Mouse (Mus musculus) hindbrain, embryonic 12.5 days (tissue): ENCODE results near the gene Sbno2. TPM values are rescaled to one million over a fixed set of nuclear protein-coding genes. Genes with fewer than 3 reads are reported as not detected.

Experiments used
- ATAC-seq: fragments of 200-750 bp; cut with Nextera tagmentation; 2 replicates; pipeline ENCODE4 v1.8.0; 2017; ENCODE audit warnings: moderate TSS enrichment; ENCODE audit not compliant: low FRiP score
- H3K27ac ChIP-seq: fragments of 300-500 bp; sonication (generic); 2 replicates; pipeline ENCODE4 v1.5.1; 2016; ENCODE audit warnings: mild to moderate bottlenecking
- H3K27me3 ChIP-seq: fragments of 300-500 bp; sonication (generic); 2 replicates; pipeline ENCODE4 v1.6.1; 2016; ENCODE audit warnings: mild to moderate bottlenecking
- H3K36me3 ChIP-seq: fragments of 300-500 bp; sonication (generic); 2 replicates; pipeline ENCODE4 v1.6.1; 2016; ENCODE audit warnings: mild to moderate bottlenecking
- H3K4me1 ChIP-seq: fragments of 300-500 bp; sonication (generic); 2 replicates; pipeline ENCODE4 v1.6.1; 2016
- H3K4me2 ChIP-seq: fragments of 300-500 bp; sonication (generic); replicated peaks from 2 replicates; pipeline ENCODE4 v1.6.1; 2016; ENCODE audit warnings: mild to moderate bottlenecking
- H3K4me3 ChIP-seq: fragments of 300-500 bp; sonication (generic); 2 replicates; pipeline ENCODE4 v1.5.1; 2016; ENCODE audit warnings: mild to moderate bottlenecking
- H3K9ac ChIP-seq: fragments of 300-500 bp; sonication (generic); 2 replicates; pipeline ENCODE4 v1.6.1; 2016; ENCODE audit warnings: mild to moderate bottlenecking, moderate library complexity
- H3K9me3 ChIP-seq: fragments of 300-500 bp; sonication (generic); replicated peaks from 2 replicates; pipeline ENCODE4 v1.6.1; 2016; ENCODE audit warnings: mild to moderate bottlenecking
- WGBS: fragments of 180-500 bp; shearing (Covaris S2); methylation state at CpG from one replicate; pipeline ENCODE4 v1.1.7; 2016; 5-methylcytosine and 5-hydroxymethylcytosine counted together
- polyA plus RNA-seq: library from polyadenylated mRNA; unstranded; fragments of >200 nt; fragmentation: Nextera tagmentation; extraction: Ambion mirVana; gene quantifications from 2 replicates; pipeline ENCODE4 v1.2.1, GENCODE M21; 2016

The Sbno2 gene
- polyA plus RNA-seq, 1 experiment from 2014 or later, result 15.1 TPM

DNA sequence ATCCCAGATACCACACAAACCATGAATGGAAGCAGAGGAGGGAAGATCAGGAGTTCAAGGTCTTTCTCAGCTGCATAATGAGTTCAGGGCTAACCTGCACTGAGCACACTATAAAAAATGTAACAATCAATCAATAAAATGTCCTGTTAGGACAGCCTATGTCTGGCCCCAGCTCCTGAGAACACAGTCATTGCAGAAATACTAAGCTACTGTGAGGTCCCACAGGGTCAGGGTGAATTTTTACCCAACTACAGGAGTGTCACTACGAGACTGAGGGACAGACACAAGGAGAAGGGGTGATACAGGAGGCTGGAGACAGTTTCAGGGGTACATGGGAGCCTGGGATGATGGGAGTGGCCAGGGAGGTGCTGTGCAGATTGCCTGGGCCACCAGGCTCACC is 27.0 kb downstream of the Sbno2 start:
- Histone ChIP-seq H3K27me3 (no peaks in the 10 kb centered on the region), H3K36me3 (peaks cover 53% of the 10 kb centered on the region), H3K9ac (no peak overlapping the region), H3K9me3 (no peaks in the 10 kb centered on the region), H3K4me3 (no peak overlapping the region), H3K27ac (no peak overlapping the region), H3K4me2 (no peak overlapping the region), H3K4me1 (peaks cover 14% of the 10 kb centered on the region)
- ATAC-seq, result no peak
- 93% methylated on average over 1 of the region's 1 CpGs for WGBS

DNA sequence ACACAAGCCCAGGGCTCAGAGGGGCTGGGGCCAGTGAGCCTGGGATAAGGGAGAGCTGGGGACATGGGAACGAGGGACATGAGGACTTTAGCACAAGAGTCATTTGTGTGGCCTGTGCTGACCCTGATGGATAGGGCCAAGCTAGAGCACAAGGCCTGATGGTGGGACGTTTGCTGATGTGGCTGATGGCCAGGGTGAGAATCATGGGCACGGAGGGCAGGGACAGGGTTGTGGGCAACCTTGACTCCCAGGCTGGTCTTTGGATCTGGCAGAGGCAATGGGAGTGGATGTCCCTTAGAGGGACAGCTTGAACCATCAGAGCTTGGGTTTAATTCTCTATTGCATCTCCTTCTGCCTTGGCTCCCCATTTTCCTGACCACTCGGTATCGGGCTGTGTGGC is 28.1 kb downstream of the Sbno2 start:
- no peak for ATAC-seq

DNA sequence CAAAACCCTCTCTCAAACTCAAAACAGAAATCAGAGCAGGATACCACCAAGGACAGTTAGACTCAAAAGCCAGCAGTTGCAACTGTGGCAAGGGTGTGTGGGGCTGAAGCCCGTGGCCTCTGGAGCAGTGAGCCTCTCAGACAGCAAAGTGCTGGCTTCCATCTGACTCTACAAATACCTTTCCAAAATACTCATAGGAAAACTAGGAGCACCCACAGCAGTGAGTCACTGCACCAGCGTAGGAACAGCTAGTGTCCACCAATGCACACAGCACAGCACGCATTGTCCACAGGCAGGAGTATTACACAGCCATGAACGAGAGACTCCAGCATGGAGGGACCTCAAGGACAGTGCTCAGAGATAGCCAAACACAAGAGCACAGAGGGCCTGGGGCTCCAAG is 29.0 kb downstream of the Sbno2 start:
- Histone ChIP-seq H3K4me3 (no peak overlapping the region), H3K9ac (no peak overlapping the region), H3K9me3 (no peaks in the 10 kb centered on the region), H3K36me3 (peaks cover 34% of the 10 kb centered on the region), H3K4me1 (peaks cover 15% of the 10 kb centered on the region), H3K27ac (no peak overlapping the region), H3K4me2 (no peak overlapping the region), H3K27me3 (no peaks in the 10 kb centered on the region)
- 93% methylated on average over 4 of the region's 4 CpGs for WGBS
- no peak for ATAC-seq

More for the DNA sequence above, 28.1 kb downstream of the Sbno2 start:
- Histone ChIP-seq H3K4me3 (no peak overlapping the region), H3K4me1 (peaks cover 14% of the 10 kb centered on the region), H3K36me3 (peaks cover 43% of the 10 kb centered on the region), H3K9me3 (no peaks in the 10 kb centered on the region), H3K27me3 (no peaks in the 10 kb centered on the region), H3K4me2 (no peak overlapping the region), H3K9ac (no peak overlapping the region), H3K27ac (no peak overlapping the region)
- 90% methylated on average over 5 of the region's 5 CpGs for WGBS

DNA sequence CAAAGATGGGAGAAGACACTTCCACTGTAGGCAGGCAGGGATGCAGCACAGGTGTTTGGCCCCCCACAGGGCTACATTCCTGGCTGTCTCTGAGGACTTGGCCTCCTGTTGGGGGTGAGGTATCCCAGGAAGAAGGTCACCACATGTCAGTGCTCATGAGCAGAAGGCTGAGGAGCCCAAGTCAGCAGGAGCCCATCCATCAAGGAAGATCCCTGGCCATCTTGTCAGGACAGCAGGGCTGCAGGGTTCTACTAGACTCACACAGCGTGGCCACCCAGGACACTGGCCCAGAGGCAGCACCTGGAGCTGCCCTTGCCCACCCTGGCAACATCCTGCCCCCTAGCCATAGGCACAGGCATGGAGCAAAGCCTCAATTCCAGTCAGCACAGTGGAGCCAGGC is 29.4 kb downstream of the Sbno2 start:
- 28% methylated on average over 1 of the region's 1 CpGs for WGBS
- peaks cover 29% of the 10 kb centered on the region for H3K36me3 ChIP-seq
- no peak overlapping the region for H3K9ac ChIP-seq
- H3K27ac ChIP-seq, result no peak overlapping the region
- no peak overlapping the region for H3K4me3 ChIP-seq
- H3K27me3 ChIP-seq, result no peaks in the 10 kb centered on the region
- no peaks in the 10 kb centered on the region for H3K9me3 ChIP-seq
- no peak overlapping the region for H3K4me2 ChIP-seq
- ATAC-seq, result no peak
- peaks cover 16% of the 10 kb centered on the region for H3K4me1 ChIP-seq

DNA sequence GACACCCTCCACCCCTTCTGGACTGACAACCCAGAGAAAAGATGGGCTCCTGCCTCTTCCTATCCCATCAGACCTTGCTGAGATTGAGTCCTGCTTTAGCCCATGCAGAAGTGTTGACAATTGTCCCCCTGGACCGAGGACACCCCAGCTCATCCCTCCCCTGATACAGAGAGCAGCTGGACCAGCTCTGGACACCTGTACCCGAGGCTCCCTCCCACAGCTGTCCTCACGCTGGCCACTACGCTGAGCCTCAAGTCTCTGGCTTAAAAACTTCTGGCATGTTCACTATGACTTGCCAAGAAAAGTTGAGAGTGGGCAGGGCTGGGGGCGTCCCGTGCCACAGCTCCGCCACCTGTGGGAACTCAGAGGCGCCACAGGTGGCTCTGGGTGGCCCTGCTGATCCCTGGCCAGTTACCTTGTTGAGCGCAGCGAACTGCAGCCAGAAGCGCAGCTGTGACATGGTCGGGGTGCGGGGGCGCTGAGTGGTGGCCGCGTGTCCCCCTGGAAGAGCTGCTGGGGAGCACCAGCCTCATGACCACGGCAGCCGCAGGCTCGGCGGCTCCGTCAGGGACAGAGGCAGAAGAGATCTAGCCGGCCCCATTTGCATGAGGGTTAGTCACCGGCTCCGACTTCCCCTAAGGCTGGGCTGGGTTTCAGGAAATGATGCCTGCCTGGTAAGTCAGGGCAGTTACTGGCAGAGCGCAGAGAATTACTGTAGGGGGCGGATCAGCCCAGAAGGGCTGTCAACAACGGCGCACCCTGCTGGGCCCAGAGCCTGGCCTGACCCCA is 30.4 kb downstream of the Sbno2 start:
- H3K4me1 ChIP-seq, result peaks cover 16% of the 10 kb centered on the region
- ATAC-seq, result no peak
- no peak overlapping the region for H3K27ac ChIP-seq
- 0 out of 2 replicates have a peak overlapping the region, but pooled peaks have one; percentile 14 for H3K9ac ChIP-seq
- 17% methylated on average over 28 of the region's 28 CpGs for WGBS
- H3K36me3 ChIP-seq, result peaks cover 21% of the 10 kb centered on the region
- H3K9me3 ChIP-seq, result no peaks in the 10 kb centered on the region
- 0 out of 2 replicates have a peak overlapping the region, but pooled peaks have one; percentile 3 for H3K4me3 ChIP-seq
- peak overlapping the region; percentile 28; the same call in 1 of the 2 replicates for H3K4me2 ChIP-seq
- no peaks in the 10 kb centered on the region for H3K27me3 ChIP-seq

DNA sequence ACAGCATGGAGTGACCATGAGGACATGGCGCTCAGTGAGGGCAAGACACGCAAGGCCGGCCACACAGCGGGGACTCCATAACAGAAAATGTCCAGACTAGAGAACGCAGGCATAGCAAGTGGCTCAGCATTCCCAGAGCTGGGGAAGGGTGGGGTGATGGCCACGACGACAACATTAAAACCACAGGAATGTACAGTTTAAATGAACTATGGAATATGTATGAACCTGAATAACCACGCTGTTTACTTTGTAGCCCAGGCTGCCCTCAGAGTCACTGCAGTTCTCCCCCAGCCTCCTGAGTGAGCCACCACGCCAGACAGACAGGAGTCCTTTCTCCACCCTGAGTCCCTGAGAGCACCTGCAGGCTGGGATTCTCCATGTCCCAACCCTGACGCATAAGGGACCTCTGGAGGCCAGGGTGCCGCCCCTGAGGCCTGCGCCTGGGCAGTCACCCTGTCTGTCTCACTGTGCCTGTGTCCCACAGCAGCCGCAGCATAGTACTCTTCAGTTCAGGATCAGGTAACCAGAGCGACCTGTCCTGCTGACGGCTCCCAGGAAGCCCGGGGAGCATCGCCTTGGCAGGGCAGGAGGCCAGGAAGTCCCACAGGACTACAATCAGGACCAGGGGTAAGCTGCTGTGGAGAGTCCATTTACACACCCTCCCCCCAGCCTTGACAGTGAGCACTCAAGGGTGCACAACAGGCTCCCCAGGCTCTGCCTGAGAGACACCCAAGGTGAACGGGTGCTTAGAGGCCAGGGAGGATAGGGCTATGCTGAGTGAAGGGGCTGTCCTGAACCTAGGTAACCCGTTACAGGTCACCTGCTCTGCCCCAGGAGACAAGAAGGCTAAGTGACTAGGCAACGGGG is 32.5 kb downstream of the Sbno2 start:
- ATAC-seq, result no peak
- Histone ChIP-seq H3K9me3 (no peaks in the 10 kb centered on the region), H3K36me3 (0 out of 2 replicates have a peak, but pooled peaks cover 10% of the 10 kb centered on the region), H3K27me3 (no peaks in the 10 kb centered on the region), H3K4me1 (peaks cover 16% of the 10 kb centered on the region), H3K4me3 (no peak overlapping the region), H3K9ac (no peak overlapping the region), H3K27ac (no peak overlapping the region), H3K4me2 (no peak overlapping the region)
- 81% methylated on average over 20 of the region's 20 CpGs for WGBS

DNA sequence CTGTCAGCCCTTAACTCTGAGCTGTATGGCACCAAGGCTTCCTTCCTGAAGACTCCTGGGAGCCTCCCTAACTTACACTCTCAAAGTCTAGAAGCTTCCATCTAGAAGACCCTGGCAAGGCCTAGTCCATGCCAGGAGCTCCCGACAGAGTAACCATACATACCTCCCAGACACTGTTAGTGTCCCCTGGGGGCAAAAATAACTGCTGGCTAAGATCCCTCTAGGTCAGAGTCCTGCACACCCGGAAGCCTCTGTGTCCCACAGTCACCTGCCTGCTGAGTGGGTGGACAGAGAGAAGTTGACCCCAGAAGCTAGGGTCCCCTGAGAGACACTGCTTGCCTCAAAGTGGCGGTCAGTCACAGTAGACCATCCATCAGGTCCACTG is 33.9 kb downstream of the Sbno2 start:
- Histone ChIP-seq H3K4me1 (peaks cover 16% of the 10 kb centered on the region), H3K9ac (0 out of 2 replicates have a peak overlapping the region, but pooled peaks have one; percentile 1), H3K9me3 (no peaks in the 10 kb centered on the region), H3K27ac (peak overlapping the region; percentile 9; the same call in 1 of the 2 replicates), H3K4me2 (no peak overlapping the region), H3K27me3 (no peaks in the 10 kb centered on the region), H3K36me3 (peaks cover 10% of the 10 kb centered on the region; the same call in 1 of the 2 replicates), H3K4me3 (no peak overlapping the region)
- WGBS, result 81% methylated on average over 3 of the region's 3 CpGs
- no peak for ATAC-seq

DNA sequence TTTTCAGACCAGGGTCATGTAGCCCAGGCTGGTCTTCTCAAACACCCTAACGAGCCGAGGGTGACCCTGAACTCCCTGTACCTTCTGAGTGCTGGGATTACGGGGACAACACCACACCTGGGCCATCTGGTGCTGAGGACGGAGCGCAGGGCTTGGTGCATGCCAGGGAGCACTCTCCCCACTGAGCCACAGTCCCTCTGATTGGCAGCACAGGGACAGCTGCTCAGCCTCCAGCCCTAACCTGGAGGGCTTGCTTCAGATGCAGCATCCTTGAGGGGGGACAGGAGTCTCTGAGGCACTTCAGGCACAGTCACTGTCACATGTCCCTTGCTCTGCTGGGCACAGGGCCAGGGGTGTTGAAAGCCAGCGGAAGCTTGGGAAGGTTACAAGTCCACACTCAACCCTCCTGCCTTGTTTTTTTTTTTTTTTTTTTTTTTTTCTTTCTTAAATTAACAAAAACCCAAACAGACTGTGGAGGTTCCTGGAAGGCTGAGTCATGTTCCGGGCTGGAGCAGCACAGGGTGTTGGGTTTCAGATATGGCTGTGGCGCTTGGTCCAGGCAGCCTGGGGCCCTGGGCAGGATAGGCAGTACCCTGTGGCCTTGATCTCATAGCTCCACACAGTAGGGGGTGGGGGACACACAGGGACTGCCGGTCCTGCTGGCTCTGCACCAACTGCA is 34.4 kb downstream of the Sbno2 start:
- H3K4me1 ChIP-seq, result peaks cover 14% of the 10 kb centered on the region
- peak; percentile 38; the same call in 1 of the 2 replicates for ATAC-seq
- H3K4me2 ChIP-seq, result no peak overlapping the region
- peaks cover 14% of the 10 kb centered on the region; the same call in 1 of the 2 replicates for H3K36me3 ChIP-seq
- H3K9ac ChIP-seq, result 0 out of 2 replicates have a peak overlapping the region, but pooled peaks have one; percentile 1
- H3K9me3 ChIP-seq, result no peaks in the 10 kb centered on the region
- no peak overlapping the region for H3K4me3 ChIP-seq
- 64% methylated on average over 9 of the region's 9 CpGs for WGBS
- no peaks in the 10 kb centered on the region for H3K27me3 ChIP-seq
- H3K27ac ChIP-seq, result peak overlapping the region; percentile 66; the same call in 1 of the 2 replicates

DNA sequence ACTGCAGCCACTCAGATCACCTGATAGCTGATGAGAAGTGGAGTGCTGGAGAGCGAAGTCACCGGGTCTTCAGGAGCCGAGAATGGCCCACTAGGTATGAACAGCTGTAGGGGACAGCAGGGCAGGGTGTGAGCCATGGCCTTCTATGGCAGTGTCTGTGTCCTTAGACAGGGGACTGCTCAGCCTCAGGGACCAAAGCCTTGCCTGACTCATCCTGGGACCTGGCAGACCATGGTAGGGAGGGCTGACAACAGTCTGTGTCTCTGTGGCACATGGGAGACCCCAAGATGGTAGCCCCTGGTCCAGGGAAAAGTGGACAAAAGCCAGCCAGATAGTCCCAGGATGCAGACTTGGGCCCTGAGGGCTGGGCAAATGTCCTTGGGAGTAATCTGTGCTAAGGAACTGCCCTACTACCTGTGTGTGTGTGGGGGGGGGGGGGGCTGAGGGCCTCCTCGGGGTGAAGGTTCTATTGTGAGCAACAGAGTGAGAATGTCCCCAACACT is 35.4 kb downstream of the Sbno2 start:
- 96% methylated on average over 3 of the region's 4 CpGs for WGBS

DNA sequence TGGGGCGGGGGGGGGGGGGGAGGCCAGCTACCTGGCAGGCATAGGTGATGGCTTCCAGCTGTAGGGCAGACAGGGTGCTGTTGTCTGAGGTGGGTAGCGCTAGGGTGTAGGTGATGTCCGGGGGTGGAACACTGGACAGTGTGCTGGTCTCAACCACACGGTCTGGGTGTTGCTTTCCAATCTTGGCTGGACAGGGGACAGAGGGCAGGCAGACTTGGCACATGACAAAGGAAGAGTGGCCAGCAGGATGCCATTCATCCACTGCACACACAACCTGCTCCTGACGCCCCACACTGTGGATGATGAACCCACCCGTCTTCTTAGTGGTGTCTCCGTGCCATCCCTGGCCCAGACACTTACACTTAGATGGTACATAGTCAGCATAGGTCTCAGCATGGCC is 36.1 kb downstream of the Sbno2 start:
- WGBS, result 94% methylated on average over 6 of the region's 7 CpGs
- no peak overlapping the region for H3K9ac ChIP-seq
- H3K4me2 ChIP-seq, result no peak overlapping the region
- no peak overlapping the region for H3K4me3 ChIP-seq
- H3K9me3 ChIP-seq, result no peaks in the 10 kb centered on the region
- H3K4me1 ChIP-seq, result peaks cover 2% of the 10 kb centered on the region
- H3K27ac ChIP-seq, result no peak overlapping the region
- no peak for ATAC-seq
- peaks cover 16% of the 10 kb centered on the region for H3K36me3 ChIP-seq
- no peaks in the 10 kb centered on the region for H3K27me3 ChIP-seq

More for the DNA sequence above, 35.4 kb downstream of the Sbno2 start:
- no peak overlapping the region for H3K4me3 ChIP-seq
- no peaks in the 10 kb centered on the region for H3K9me3 ChIP-seq
- peaks cover 5% of the 10 kb centered on the region for H3K4me1 ChIP-seq
- H3K27me3 ChIP-seq, result no peaks in the 10 kb centered on the region
- ATAC-seq, result no peak
- H3K36me3 ChIP-seq, result peaks cover 14% of the 10 kb centered on the region; the same call in 1 of the 2 replicates
- H3K4me2 ChIP-seq, result no peak overlapping the region
- H3K27ac ChIP-seq, result no peak overlapping the region
- no peak overlapping the region for H3K9ac ChIP-seq

DNA sequence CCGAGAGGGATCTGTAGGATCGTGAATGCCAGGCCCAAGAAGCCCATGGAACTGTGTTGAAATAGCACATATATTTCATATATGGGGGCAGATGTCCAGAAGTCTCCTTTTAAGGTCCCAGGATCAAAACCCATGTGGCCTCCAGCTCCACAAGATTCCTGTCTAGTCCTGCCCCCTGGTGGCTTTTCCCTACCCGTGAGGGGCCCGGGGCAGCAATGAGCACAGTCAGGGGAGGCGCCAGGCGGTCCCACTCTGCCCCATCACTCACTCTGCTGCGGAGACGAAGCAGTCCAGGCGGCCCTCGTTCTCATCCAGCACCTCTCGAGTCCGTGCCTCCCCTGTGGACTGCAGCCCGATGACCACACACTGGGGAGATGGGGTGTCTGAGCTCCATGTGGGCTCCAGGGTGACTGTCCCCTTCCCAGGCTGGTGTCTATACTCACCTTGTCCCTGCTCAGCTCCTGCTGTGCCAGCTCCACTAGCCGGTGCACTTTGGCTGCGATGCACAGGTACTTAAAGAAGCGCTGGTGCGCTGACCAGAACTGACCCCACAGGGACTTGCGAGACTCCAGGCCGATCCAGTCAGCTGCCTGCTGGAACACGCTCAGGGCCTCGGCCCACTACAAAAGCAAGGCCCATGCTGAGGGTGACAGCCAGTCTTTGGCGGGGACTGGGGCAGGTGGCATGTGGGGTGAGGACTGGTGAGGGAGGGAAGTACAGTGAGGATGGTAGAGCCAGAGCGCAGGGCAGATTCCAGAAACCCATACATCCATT is 41.3 kb downstream of the Sbno2 start:
- Histone ChIP-seq H3K9me3 (no peaks in the 10 kb centered on the region), H3K4me2 (no peak overlapping the region), H3K27me3 (no peaks in the 10 kb centered on the region), H3K27ac (0 out of 2 replicates have a peak overlapping the region, but pooled peaks have one; percentile 32), H3K9ac (no peak overlapping the region), H3K4me3 (no peak overlapping the region), H3K4me1 (no peaks in the 10 kb centered on the region), H3K36me3 (peaks cover 55% of the 10 kb centered on the region)
- ATAC-seq, result no peak
- WGBS, result 75% methylated on average over 23 of the region's 23 CpGs
